Mouse (Mus musculus): ENCODE measurements around the gene Cstad.

Cstad gene

DNA sequence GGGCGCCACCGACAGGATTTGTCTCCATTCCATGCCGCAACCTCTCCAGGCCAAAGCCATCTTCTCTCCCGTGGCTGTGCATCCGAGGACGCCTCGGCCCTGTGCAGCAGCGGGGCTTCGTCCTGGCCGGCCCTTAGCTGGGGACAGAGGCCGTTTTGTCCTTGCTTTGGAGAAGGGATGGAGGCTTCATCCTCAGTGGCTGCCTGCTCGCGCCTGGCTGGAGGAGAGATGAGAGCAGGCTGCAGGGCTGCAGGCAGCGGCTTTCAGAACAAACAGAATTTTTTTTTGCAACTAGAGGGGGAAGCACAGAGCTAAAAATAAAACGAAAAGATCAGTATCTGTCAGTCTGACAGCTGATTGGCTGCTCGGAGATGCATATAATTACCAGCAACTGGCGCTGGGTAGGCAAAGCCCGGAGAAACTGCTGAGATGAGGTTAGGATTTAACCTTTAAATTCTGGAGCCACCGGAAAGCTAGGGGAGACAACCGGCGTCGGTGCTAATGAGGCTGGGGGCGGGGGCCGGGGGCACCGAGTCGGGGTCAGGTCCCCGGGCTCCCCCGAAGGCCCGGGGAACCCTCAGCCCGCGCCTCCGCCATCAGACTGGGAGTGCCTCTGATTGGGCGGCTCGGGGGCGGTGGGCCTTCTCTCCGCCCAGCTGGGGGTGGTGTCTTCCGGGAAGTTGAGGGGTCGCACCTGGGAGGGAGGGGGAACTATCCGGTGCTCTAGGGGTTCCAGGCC is at the start of gene Cstad:
Cstad (plus strand) TSS at position 400 of the 739 bp plus-strand sequence.
- peak; percentile 88 for DNase-seq (ENCODE audit: low read depth, low spot score)

DNA sequence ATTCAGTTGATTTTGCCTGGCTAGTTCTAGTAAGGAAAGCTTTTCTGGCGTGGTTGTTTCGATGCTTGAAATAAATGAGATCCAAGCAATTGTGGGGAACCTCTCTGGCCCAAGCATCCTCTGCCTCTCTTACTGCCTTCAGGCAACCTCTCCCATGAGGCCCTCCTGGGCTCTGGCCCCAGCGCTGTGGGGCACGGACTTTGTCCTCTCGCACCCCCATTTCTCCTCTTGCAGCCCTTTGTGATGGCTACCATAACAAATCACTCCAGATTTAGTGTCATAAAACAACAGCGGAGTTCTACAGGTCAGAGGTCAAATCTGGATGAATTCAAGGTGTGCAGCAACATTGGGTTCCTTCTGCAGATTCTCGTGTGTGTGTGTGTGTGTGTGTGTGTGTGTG is 49.1 kb upstream of the Cstad start:
- peak; percentile 12 for DNase-seq (ENCODE audit: low read depth, low spot score)

DNA sequence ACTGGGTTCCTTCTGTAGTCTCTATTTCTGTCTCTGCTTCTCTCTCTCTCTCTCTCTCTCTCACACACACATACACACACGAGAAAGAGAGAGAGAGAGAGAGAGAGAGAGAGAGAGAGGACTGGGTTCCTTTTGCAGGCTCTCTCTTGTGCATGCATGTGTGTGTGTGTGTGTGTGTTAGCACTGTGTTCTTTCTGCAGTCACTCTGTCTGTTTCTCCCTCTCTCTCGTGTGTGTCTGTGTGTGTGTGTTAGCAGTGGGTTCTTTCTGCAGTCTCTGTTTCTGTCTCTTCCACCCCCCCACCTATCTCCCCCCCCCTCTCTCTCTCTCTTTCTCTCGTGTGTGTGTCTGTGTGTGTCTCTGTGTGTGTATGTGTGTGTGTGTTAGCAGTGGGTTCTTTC is 48.6 kb upstream of the Cstad start:
- peak; percentile 40 for DNase-seq (ENCODE audit: low read depth, low spot score)

DNA sequence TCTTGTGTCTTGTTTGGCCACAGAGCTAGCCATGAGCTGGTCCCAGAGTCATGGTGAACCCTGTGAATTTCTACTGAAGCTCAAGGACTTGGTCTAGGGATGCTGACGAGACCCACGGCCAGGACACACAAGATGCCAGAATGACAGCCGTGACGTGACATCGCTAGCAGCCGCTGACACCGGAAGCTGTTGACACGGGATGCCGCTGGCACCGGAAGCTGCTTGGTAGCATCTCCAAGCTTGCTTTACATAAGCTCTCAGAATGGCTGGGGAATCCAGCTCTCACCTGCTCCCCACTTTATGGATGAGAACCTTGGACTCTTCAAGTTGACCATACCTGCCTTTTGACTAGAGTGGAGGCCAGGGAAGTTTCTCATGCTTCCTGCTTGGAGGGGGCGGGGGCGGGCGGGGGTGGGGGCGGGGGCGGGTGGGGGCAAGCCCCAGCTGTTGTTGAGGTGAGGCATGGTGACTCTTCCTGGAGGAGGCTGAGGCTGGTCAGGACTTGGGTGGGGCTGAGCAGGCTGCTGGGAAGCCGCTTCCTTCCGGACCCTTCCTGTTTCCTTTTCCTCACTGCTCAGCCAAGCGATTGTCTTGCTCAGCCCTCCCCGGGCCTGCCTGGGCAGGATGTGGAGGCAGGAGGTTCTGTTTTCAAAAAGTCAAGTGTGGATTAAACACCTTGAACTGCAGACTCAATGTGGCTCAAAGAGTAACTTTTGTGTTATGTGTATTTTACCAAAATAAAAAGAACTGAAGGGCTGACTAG is 47.2 kb upstream of the Cstad start:
- DNase-seq (ENCODE audit: low read depth, low spot score) = peak; percentile 83

DNA sequence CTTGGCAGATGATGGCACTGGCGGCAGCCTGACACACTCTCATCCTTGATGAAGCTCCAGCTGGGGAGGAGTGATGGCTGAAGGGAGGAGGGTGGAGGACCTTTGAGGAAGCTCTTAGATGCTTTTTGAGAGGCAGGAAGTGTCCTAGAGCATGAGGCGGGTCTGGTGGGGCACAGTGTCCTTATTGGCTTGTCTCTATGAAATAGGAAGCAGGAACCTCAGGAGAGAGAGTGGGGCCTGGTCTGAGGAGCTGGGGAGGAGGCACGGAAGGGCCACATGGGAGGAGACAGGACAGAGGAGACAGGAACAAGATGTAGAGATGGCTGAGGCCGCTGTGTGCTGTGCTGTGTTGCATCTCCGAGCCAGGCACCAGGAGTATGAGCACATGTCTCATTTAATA is 43.3 kb upstream of the Cstad start:
- DNase-seq (ENCODE audit: low read depth, low spot score) = no peak

DNA sequence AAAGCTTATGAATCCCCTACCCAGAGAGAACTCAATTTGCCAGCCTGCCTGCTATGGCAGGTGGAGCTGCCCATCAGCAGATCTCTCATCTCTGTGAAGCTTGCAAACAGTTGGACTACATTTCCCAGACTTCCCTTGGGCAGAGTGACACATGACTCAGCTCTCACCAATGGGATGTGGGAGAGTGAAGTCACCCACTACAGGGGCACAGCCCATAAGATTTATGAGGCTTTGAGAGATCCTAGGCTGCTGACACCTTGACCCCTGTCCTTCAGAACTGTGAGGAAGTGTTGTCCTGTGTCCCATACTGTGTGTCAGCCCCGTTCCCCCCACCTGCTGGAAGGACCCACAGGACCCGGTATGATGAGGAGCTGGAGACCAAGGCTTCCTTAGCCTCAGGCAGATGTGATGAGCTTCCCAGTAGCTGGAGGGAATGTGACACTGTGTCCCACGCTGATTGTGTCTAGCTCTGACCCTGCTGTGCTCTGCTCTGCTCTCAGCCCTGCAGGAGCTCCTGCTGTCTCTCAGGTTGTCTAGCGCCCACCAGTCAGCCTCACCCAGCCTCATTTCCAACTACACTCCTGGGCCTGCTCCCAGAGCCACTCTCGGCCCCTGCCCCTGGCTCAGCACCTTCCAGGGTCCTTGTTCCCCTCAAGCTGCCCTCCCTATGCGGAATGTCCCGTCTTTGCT is 40.8 kb upstream of the Cstad start:
- peak; percentile 65 for DNase-seq (ENCODE audit: low read depth, low spot score)

DNA sequence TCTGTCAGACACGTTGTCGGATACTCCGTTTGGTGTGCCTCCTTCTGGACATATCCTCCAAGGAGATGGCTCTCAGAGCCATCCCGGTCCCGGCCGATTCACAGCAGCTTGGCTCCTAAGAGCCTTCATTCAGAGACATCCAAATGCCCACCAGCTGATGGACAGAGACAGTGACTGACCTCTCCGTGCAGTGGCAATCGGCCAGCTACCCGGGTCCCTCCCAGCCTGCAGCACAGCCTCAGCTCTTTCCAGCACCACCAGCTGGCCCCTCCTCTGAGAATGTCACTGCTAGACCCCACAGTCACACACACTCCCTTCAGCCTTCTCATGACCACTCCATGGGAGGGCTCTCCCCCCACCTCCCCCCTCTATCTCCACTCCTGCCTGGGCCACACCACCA is 39.6 kb upstream of the Cstad start:
- no peak for DNase-seq (ENCODE audit: low read depth, low spot score)

DNA sequence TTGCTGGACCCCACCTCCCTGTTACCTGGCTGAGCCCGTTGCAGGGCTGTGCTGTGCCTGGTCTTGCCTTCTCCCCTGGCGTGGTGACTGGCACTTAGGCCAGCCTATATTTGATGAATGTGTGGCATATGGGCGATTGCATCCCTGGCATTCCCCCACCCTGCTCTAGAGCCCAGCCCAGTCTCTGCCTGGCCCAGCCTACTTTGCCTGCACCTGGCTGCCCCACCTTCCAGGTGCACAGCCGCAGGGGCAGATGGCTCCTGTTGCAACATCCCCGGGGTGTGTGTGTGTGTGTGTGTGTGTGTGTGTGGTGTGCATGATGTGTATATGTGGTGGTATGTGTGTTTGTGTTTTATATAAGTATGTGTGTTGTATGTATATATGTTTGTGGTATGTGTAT is 38.3 kb upstream of the Cstad start:
- DNase-seq (ENCODE audit: low read depth, low spot score) = no peak

DNA sequence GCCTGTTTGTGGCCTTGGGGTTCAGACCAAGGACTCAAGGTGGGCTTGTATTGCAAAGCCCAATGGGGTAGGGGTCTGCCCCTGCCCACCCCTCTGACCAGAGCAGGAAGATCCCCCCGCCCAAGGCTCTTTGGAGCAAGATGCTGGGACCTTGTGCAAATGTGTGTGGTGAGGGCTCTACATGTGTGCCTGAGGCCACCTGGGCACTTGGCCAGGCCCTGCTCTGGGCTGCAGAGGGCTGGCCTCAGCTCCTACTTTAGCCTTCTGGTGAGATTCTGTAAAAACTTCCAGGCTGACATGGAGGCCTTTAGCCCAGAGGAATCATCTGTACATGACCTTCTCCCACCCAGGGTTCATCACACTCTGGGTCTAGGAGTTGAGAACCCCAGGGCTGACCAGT is 35.3 kb upstream of the Cstad start:
- no peak for DNase-seq (ENCODE audit: low read depth, low spot score)

DNA sequence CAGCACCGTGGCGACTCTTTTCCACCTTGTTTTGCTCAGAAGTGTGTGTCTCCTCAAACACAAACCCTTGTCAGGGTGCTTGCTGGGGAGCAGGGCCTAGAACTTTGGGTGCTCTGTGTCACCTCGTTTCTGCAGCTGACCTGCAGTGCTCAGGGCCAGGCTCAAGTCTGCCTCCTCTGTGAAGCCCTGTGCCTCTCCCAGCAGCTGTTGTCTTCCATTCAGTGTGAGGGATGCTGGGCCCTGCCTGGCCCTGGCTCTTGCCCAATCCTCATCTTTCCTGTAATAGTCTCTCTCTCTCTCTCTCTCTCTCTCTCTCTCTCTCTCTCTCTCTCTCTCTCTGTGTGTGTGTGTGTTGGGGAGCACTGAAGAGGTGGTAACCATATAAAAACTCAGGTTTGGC is 32.3 kb upstream of the Cstad start:
- no peak for DNase-seq (ENCODE audit: low read depth, low spot score)

DNA sequence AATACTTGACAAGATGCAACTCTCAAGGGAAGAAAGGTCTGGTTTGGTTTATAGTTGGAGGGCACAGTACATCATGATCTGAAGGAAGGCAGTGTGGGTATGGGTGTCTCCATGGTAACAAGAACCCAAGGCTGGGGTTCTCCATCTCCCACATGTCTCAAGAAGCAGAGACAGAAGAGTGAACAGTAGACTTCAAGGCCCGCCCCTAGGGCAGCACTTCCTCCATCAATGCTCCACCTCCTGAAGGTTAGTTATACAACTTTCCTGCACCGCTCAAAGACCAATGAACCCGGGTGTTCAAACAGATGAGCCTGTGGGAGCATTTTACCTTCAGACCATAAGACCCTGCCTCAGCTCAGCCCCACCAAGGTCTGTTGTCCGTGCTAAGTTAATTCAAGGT is 23.2 kb upstream of the Cstad start:
- DNase-seq (ENCODE audit: low read depth, low spot score) = peak; percentile 46

DNA sequence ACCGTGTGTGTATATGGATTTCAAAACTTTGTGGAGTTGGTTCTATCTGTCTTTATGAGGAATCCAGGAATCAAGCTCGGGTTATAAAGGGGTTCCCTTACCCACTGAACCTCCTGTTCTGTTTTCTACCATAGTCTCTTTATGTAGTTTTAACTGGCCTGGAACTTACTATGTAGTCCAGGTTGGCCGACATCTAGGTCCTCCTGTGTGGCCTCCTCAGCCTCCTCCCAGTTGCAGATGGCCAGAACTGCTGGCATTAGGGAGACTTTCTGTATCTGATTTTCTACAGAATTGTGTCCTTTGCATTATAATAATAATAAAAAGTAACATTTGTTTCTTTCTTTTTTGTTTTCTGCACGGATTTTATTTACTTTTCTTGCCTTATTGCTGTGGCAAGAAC is 21.3 kb upstream of the Cstad start:
- DNase-seq (ENCODE audit: low read depth, low spot score) = no peak

DNA sequence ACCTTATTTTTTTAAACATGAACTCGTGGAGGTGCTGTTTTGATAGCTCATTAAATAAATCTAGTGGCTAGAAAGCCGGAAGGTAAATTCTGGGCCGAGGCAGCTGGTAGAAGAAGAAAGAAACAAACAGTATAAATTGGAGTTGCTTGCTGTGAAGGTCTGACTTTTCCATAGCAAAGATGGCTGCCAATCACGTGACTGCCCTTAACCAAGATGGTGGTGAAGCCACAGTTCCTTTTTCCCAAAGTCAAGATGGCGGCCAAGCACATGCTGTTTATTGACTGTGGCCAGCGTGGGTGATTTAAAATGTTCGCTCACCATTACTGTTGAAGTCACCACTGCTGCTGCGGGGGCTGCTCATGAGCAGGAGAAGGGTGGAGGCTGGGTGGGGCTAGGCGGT is 17.8 kb upstream of the Cstad start:
- no peak for DNase-seq (ENCODE audit: low read depth, low spot score)

DNA sequence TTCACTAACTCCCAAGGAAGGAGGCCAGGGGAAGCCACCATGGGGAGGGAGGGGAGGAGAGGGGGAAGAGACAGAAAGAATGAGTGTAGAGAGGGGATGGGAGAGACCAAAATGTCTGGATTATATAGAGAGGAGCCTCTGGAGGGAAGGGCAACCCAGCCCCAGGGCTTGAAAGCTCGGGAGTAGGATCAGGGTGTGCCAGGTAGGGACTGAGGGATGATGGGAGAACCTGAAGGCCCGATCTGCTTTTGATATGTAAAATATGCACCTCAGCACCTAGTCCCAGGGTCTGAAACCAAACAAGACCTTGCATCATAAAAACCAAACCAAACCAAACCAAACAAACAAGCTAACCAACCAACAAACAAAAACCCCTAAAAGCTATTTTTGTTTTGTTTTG is 16.8 kb upstream of the Cstad start:
- no peak for DNase-seq (ENCODE audit: low read depth, low spot score)

DNA sequence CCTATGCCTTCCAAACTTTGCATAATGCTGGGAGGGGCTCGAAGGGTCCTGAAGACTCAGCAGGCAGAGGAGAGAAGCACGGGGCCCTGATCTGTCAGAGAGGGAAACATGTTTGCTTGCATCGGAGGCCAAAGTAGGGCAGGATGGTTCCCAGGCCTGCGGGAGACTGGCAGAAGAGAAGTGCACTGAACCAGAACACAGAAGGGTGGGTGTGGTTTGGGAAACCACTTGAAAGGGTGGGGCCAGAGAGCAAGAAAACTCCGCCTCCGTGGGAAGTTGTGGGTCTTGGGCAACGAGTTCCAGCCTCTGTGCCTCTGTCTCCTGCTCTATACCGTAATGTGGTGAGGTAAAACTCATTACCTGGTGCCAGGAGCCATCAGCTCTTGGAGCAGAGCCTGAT is 7.7 kb upstream of the Cstad start:
- DNase-seq (ENCODE audit: low read depth, low spot score) = peak; percentile 75

DNA sequence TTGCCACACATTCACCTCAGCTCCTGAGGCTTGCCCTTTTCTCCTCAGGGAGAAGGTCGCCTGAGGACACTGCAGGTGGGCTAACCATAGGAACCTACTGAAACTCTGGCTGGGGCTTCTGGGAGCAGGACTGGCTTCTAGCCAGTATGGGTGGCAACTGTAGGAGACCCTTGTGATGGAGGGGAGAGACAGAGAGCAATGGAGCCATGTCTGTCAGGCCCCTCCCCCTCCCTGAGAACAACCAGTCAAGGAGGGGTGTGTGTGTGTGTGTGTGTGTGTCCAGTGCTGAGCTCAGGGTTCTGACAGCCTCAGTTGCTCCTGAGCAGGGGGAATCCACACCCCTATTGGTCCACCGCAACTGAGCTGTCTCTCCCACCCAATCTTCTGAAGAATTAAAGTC is 7.2 kb upstream of the Cstad start:
- no peak for DNase-seq (ENCODE audit: low read depth, low spot score)

DNA sequence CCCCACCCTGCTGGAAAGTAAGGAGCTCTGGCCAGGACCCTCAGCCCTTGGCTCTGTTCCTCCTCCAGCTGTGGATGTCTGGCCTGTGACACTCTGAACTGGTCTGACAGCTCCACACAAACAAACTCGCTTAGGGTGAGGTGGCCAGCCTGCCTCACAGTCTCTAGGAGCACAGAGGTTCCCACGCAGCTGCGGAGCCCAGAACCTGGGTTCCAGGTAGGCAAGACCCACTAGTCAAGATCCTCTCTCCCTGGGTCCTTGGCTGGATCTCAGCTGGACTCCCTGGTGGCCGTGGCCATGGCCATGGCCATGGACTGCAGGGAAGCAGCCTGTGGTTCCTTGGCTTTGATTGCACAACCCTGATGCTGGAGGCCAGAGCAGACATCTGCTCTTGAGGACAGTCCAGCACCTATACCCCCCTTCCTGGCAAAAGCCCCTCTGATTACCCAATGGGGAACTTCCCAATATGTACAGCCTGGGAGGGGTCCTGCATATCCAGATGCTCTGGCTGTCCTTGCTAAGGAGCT is 5.8 kb upstream of the Cstad start:
- DNase-seq (ENCODE audit: low read depth, low spot score) = no peak

DNA sequence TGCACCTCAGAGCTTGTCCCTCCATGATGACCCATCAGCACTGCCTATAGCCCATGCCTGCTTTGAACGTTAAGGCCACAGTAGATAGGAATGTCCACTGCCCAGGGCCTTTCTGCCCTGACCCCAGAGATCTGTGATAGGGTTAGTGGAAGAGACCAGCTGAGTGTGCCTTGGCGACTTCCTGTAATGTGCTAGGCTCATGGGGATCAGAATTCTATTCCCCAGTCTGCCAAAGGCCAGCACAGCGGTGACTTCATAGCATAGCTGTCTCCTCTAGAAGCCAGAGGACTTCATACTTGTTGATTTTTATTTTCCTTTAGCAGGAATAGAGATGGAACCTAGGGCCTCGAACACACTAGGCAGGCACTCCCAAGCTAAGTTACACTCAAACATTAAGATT is 5.1 kb upstream of the Cstad start:
- no peak for DNase-seq (ENCODE audit: low read depth, low spot score)

DNA sequence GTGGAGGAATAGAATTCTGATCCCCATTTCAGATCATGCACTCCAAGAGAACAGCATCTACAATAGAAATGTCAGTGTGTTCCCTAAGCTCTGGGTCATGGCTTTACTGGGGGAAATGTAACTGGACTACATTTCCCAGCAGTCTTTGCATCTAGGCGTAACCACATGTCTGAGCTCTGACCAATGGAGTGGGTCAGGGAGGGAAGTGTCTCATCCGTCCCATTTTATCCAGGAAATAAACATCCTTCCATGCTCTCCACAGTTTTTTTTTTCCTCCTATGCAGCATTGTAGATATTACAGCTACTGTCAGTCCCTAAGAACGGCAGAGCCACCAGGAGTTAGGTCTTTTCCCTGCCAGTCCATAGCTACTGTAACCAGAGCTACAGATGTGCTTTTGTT is 3.9 kb upstream of the Cstad start:
- DNase-seq (ENCODE audit: low read depth, low spot score) = peak; percentile 75

DNA sequence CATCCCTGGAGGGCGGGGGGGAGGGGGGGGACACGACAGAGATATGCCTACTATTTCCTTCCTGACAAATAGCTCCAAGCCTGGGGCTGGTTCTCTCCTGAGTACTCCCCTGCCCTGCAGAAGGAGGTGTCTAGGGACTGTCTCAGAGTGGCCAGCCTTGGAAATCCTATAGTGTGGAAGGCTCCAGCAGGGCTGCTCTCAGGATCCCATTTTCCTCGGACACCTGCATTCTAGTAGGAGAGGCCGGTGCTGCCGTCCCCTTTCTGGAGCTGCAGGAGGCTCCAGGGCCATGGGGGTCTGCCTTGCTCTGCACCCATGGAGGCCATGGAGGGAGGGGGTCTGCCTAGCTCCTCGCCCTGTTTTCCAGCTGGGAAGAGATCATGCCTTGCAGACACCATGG is 2.4 kb upstream of the Cstad start:
- DNase-seq (ENCODE audit: low read depth, low spot score) = no peak

DNA sequence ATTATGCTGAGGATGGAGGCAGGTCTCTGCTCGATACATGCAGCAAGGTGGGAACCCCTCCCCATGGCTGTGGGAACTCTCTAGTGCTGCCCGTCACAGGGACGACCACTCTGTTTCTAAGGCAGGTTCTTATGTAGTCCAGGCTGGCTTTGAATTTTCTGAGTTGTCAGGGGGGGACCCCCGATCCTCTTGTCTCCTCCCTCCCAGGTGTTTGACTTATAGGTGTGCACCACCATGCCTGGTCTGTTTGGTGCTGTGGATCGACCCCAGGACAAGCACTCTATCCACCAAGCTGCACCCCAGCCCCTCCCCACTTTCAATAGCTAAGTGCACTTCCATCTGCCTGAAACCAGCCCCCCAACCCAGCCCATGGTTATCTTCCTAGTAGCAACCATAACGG is 1.9 kb upstream of the Cstad start:
- no peak for DNase-seq (ENCODE audit: low read depth, low spot score)

DNA sequence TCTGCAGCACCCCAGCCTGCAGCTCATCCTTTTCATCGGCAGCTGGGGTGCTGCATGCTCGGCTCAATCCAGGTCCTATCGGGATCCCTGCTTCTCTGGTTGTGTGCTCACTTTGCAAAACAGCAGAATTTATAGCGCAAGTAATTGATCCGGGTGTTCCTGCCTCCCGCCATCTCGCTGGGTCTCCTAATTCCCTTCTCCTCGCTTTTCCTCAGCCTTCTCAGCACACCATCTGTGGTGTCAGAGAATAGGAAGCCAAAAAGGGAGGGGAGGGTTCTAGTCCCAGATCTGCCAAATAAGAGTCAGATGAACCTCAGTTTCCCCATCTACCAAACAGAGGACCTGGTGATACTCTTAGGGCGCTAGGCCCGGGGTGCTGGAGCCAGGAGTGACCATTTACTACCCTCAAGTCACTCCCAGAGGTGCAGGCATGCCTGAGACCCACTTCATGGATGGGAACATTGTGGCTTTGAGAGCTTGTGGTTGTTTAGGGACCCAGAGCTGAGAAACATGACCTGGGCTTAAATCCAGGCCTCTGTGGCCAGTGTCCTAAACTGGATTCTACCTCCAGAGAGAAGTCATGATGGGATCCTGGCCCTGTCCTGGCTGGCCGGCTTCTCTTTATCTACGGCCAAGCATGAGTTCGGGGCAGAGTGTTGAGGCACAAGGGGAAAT is 1.1 kb upstream of the Cstad start:
- DNase-seq (ENCODE audit: low read depth, low spot score) = no peak

Measured in CD4-positive, CD25-positive, alpha-beta regulatory T cell, adult 2 months (primary cell).